Mouse (Mus musculus): ENCODE data around the gene Cchcr1. TPM values are rescaled to one million over a fixed set of nuclear protein-coding genes. Genes with fewer than 3 reads are reported as not detected.

Cchcr1 gene
- total RNA-seq, 2 experiments from 2014 or later = 11.0 to 12.5 TPM

GRCm38 (mm10) chr17:35515911-35516640 is 824 bp upstream of the Cchcr1 start:
- DNase-seq = peak; percentile 37

GRCm38 (mm10) chr17:35517526-35517925 is 626 bp downstream of the Cchcr1 start:
- no peak for DNase-seq

GRCm38 (mm10) chr17:35524354-35524753 is 7.5 kb downstream of the Cchcr1 start:
- no peak for DNase-seq

- DNase-seq = no peak
Measured at GRCm38 (mm10) chr17:35526644-35527043, 9.7 kb downstream of the Cchcr1 start.

- no peak for DNase-seq
Measured at GRCm38 (mm10) chr17:35532360-35532759, 15.5 kb downstream of the Cchcr1 start.

GRCm38 (mm10) chr17:35532901-35533300 is 16.0 kb downstream of the Cchcr1 start, which contains the start of gene Psors1c2:
Psors1c2 (plus strand) TSS chr17:35533201.
- DNase-seq = no peak

- peak; percentile 84 for DNase-seq
Measured at GRCm38 (mm10) chr17:35534343-35534742, 17.4 kb downstream of the Cchcr1 start.

- DNase-seq = no peak
Measured at GRCm38 (mm10) chr17:35537421-35537820, 20.5 kb downstream of the Cchcr1 start.

- DNase-seq = no peak
Measured at GRCm38 (mm10) chr17:35538476-35538875, 21.6 kb downstream of the Cchcr1 start.

- no peak for DNase-seq
Measured at GRCm38 (mm10) chr17:35539540-35539939, 22.6 kb downstream of the Cchcr1 start.

GRCm38 (mm10) chr17:35542761-35543411 is 26.0 kb downstream of the Cchcr1 start:
- no peak for DNase-seq

GRCm38 (mm10) chr17:35543412-35543861 is 26.5 kb downstream of the Cchcr1 start:
- no peak for DNase-seq

GRCm38 (mm10) chr17:35544001-35544400 is 27.1 kb downstream of the Cchcr1 start:
- no peak for DNase-seq

- peak; percentile 76 for DNase-seq
Measured at GRCm38 (mm10) chr17:35544680-35545079, 27.8 kb downstream of the Cchcr1 start.

GRCm38 (mm10) chr17:35547465-35547864 is 30.6 kb downstream of the Cchcr1 start:
- DNase-seq = peak; percentile 6

GRCm38 (mm10) chr17:35548636-35549035 is 31.7 kb downstream of the Cchcr1 start:
- DNase-seq = peak; percentile 4

- DNase-seq = peak; percentile 94
Measured at GRCm38 (mm10) chr17:35549437-35550142, 32.7 kb downstream of the Cchcr1 start.

- no peak for DNase-seq
Measured at GRCm38 (mm10) chr17:35550143-35550494, 33.2 kb downstream of the Cchcr1 start.

- DNase-seq = peak; percentile 8
Measured at GRCm38 (mm10) chr17:35550871-35551270, 34.0 kb downstream of the Cchcr1 start.

GRCm38 (mm10) chr17:35551881-35552414 is 35.0 kb downstream of the Cchcr1 start, which contains the start of gene Cdsn:
Cdsn (plus strand) TSS chr17:35552128.
- peak; percentile 10 for DNase-seq

GRCm38 (mm10) chr17:35554321-35554720 is 37.4 kb downstream of the Cchcr1 start:
- DNase-seq = no peak

GRCm38 (mm10) chr17:35554761-35555397 is 38.0 kb downstream of the Cchcr1 start:
- DNase-seq = no peak

Measured in heart, postnatal 4 days (tissue).